Mouse (Mus musculus) macrophage (primary cell): Measurements from ENCODE around the gene Trpc7. TPM values are rescaled to one million over a fixed set of nuclear protein-coding genes. Genes with fewer than 3 reads are reported as not detected.

Experiments
- H3K27ac ChIP-seq: fragments of 350-480 bp; formaldehyde crosslinking; 2 replicates; pipeline ENCODE4 v1.9.0; 2021
- H3K36me3 ChIP-seq: fragments of 350-480 bp; formaldehyde crosslinking; 2 replicates; pipeline ENCODE4 v1.9.0; 2021; ENCODE audit errors: inconsistent target
- H3K4me3 ChIP-seq: fragments of 350-480 bp; formaldehyde crosslinking; 2 replicates; pipeline ENCODE4 v1.9.0; 2021; ENCODE audit errors: inconsistent target
- H3K79me2 ChIP-seq: fragments of 350-480 bp; formaldehyde crosslinking; 2 replicates; pipeline ENCODE4 v1.9.0; 2021; ENCODE audit errors: inconsistent target
- WGBS: methylation state at CpG from one replicate; pipeline ENCODE4 v1.1.7; 2026; ENCODE audit warnings: inconsistent platforms; ENCODE audit not compliant: missing documents; 5-methylcytosine and 5-hydroxymethylcytosine counted together
- polyA plus RNA-seq: library from polyadenylated mRNA; stranded (reverse); fragments of 250-400 nt; gene quantifications from 3 replicates; pipeline ENCODE4 v1.2.4, GENCODE M21; 2018; ENCODE audit warnings: inconsistent platforms

Gene Trpc7
- polyA plus RNA-seq, 1 experiment from 2014 or later = not detected

DNA sequence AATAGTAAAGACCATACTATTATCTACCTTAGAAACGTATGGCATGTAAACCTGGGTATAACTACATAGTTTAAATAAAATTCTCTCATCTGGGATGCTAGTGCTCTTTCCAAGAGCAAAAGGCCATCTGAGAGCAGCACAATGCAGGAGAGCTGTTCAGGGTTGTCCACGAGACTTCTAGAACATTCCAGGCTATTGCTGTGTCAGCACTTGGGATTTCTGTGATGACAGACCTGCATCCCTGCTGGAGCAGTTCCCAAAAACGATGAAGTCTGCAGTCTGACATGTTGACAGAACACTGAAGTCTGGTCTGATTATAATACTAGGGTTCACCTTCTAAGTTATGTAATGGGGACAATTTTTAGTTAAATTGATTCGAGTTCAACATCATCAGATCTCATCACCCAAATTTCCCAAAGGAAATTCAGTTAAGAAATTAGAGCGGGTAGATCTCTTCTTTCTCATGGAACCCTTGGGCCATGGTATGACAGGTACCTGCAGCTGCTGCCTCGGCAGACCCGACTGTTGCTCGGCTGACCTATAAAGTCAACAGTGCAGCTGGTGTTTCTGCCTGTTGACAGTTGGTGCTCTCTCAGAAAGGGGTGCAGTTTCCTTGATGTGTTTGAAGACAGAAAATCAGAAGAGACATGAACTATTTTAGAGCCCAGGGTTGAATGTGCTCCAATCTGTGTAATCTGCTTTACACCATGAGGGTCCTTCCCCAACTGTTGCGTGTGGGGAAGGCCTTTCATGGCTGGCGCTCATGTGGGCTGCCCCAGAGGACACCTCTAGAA, 148.9 kb downstream of the Trpc7 start:
- Histone ChIP-seq H3K36me3 (no peaks in the 10 kb centered on the region), H3K27ac (no peak overlapping the region), H3K4me3 (no peak overlapping the region), H3K79me2 (no peaks in the 10 kb centered on the region)
- 92% methylated on average over 10 of the region's 10 CpGs for WGBS

DNA sequence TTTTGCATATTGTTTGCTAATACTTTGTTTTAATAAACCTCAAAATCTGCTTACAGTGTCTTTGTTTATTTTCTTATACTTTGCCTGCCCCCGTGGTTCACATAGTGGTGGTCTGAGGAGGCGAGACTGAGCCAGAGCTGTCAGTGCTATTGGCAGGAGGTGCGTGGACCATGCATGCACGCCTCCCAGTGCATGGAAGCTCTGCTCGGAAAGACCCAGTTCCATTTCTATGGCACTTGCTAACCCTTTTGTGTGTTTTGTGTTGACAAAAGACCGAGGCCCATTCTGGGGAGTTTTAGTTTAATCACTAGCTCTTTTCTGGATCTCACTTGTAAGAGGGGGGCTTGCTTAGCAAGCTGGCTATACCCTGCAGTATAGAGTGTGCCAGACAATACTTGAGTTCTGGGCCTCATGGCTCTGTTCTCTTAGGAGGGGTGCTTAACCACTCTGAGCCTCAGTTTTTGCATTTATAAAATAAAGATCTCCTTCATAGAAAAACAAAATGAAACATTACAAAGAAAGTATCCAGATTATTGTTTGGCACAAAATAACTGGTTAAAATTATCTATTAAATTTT, 153.4 kb downstream of the Trpc7 start:
- 94% methylated on average over 6 of the region's 6 CpGs for WGBS
- H3K79me2 ChIP-seq = no peaks in the 10 kb centered on the region
- no peak overlapping the region for H3K27ac ChIP-seq
- peaks cover 11% of the 10 kb centered on the region for H3K36me3 ChIP-seq
- no peak overlapping the region for H3K4me3 ChIP-seq

DNA sequence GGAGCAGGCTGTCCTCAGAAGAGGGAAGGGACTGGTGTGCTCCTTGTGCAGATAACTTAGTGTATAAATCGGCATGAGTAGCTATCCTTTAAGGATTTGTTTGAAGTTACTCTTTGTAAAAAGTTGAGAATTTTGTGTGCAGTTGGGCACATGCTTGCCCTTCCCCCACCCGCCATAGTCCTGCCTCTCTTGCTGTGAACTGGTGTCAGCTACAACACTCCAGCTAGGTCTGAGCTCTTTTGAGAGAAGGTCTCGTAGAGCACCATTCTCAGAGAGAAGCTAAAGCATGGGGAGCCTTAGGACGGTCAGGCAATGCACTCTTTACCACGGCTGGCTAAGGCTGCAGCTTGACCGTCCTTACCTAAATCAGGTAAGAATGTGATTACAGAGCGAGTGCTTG, 154.1 kb downstream of the Trpc7 start:
- Histone ChIP-seq H3K27ac (no peak overlapping the region), H3K79me2 (no peaks in the 10 kb centered on the region), H3K4me3 (no peak overlapping the region), H3K36me3 (peaks cover 16% of the 10 kb centered on the region)
- 97% methylated on average over 7 of the region's 7 CpGs for WGBS

DNA sequence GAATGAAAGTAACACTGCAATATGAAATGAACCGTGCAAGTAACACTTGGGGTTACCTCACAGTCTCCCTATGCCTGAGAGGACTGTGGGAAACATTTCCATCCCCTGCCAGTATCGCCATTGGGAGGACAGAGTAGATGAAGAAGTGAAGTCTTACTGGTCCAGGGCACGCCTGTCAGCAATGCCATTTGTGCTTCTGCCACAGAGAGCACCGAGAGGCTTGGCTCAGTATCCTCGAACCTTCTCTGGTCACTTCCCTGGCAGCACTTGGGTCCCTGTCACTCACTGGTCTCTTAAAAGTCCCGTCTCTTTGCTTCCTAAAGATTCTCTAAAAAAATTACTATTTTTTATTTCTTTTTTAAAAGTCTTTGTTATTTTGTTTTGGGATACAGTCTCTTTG, 155.3 kb downstream of the Trpc7 start:
- WGBS = 91% methylated on average over 6 of the region's 6 CpGs
- Histone ChIP-seq H3K36me3 (peaks cover 16% of the 10 kb centered on the region), H3K4me3 (no peak overlapping the region), H3K27ac (no peak overlapping the region), H3K79me2 (no peaks in the 10 kb centered on the region)

DNA sequence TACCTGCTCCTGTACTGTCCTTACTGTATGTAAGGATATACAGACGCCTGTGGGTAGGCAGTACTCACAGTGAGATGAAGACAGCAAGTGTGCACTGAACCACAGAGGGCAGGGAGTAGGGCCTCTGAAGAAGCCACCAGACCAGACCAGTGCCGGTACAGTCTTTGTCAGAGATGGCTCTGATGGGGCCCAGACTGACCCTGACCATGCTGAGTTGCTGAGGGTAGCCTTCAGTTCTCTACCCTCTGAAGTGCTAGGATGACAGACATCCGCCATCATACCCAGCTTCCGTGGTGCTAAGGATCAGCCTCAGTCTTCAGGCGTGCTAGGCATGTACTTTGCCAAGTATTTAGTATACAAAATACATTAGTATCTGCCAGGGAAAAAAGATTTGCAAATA, 156.2 kb downstream of the Trpc7 start:
- Histone ChIP-seq H3K4me3 (no peak overlapping the region), H3K36me3 (peaks cover 16% of the 10 kb centered on the region), H3K27ac (no peak overlapping the region), H3K79me2 (no peaks in the 10 kb centered on the region)
- WGBS = 96% methylated on average over 5 of the region's 5 CpGs

DNA sequence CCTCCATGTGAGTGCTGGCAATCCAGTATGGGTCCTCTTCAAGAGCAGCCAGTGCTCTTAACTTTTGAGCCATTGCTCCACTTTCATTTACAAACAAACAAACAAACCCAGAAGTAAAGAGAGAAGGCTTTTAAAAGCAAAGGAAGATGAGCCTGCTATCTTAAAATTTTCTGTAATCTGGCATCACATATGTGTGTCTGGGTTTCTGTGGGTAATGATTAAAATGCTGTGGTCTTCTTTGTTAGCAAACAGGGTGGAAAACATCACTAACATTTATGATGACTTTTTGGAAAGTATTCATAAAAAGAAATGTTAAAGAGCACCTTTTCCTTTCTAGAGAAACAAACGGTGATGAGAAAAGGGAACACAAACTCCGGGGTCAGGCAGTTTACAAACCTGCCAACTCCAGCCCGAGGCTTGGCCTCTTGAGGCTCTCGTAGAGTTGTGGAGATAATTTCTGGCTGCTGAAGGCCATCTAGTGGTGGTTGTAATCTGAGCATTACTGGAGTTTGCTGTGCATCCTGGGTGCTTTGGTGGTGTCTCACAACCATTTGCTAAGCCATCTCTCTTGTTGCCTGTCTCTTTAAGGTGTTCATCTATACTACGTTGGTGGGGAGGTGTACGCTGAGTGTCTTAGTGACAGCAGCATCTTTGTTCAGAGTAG, 160.4 kb downstream of the Trpc7 start:
- 61% methylated on average over 6 of the region's 6 CpGs for WGBS

DNA sequence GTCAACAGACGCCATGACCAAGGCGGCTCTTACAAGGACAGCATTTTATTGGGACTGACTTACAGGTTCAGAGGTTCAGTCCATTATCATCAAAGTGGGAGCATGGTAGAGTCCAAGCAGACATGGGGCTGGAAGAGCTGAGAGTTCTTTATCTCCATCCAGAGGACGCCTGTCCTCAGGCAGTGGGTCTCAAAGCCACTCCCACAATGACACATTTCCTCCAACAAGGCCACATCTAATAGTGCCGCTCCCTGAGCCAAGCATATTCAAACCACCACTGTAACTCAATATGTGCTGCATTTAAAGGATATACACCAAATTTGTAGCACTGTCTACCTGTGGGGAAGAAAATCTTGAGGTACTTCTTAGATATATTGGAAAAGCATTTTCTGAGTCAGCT, 161.2 kb downstream of the Trpc7 start:
- WGBS = 85% methylated on average over 4 of the region's 4 CpGs
- H3K36me3 ChIP-seq = peaks cover 33% of the 10 kb centered on the region
- no peak overlapping the region for H3K4me3 ChIP-seq

More for the DNA sequence above, 160.4 kb downstream of the Trpc7 start:
- Histone ChIP-seq H3K36me3 (peaks cover 28% of the 10 kb centered on the region), H3K4me3 (no peak overlapping the region), H3K79me2 (no peaks in the 10 kb centered on the region), H3K27ac (no peak overlapping the region)

DNA sequence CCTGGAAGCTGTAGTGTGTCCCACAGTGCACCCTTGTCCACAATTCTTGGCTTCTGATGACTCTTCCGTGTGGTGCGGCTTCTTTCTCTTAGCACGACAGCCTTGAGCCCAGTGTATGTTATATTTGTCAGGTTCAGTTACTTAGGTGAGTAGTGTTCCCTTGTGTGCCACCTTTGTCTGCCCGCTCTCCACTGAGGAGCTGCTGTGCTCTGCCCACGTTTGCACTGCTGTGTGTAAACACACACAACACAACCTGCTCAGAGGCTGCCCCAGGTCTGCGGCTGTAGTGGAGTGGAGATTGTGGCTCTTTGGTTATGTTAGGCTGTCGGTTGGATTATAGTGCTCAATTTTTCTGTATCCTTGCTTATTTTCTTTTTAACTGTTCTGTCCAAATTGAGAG, 166.7 kb downstream of the Trpc7 start:
- 93% methylated on average over 7 of the region's 7 CpGs for WGBS
- peaks cover 40% of the 10 kb centered on the region; the same call in 1 of the 2 replicates for H3K36me3 ChIP-seq
- H3K79me2 ChIP-seq = no peaks in the 10 kb centered on the region
- no peak overlapping the region for H3K4me3 ChIP-seq
- no peak overlapping the region for H3K27ac ChIP-seq

More for the DNA sequence above, 161.2 kb downstream of the Trpc7 start:
- Histone ChIP-seq H3K27ac (no peak overlapping the region), H3K79me2 (no peaks in the 10 kb centered on the region)

DNA sequence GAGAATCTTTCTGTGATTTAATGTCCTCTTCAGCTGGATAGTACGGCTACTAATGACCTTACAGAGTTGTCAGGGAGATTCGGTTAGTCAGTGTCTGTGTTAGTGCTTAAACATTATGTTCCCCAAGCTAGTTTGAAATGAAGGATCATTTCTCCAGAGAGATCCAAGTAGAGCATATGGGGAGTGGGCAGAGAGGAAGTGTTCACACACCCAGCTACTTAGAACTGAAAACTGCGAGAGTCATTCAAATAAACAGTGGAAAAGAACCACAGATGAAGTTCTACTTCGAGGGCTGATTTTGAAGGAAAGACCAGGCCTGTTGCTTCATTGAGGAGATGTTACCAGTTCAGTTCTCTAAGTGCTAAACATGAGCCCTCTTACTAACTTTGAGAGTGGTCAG, 169.2 kb downstream of the Trpc7 start:
- 91% methylated on average over 4 of the region's 4 CpGs for WGBS
- H3K4me3 ChIP-seq = no peak overlapping the region
- H3K27ac ChIP-seq = no peak overlapping the region
- H3K79me2 ChIP-seq = no peaks in the 10 kb centered on the region; the same call in 1 of the 2 replicates
- H3K36me3 ChIP-seq = peaks cover 44% of the 10 kb centered on the region; the same call in 1 of the 2 replicates

Other genes with a start within 250 kb of the Trpc7 start
- 5.5 to 6.8 TPM (median 6.2 TPM) in 3 replicates for gene Smad5, start 193.0 kb downstream of the Trpc7 start, polyA plus RNA-seq
- gene Gm45623, start 142.2 kb downstream of the Trpc7 start, polyA plus RNA-seq = not detected in 3 replicates